Mouse (Mus musculus) CH12.LX (cell line): ENCODE results near the gene Cuedc2.
A peak's percentile ranks its signal among the peaks of the same experiment; 100 is the strongest.

ENCODE experiments used
- CTCF ChIP-seq, 2 experiments: IDR thresholded peaks in 1 of 2; conservative IDR thresholded peaks in 1 of 2; 2 replicates each; pipeline ENCODE4 v1.5.1; 2011 to 2012; ENCODE audit warnings: low read depth in 2 of 2, low read length in 2 of 2, improper control_type of control experiment in 1 of 2, inconsistent platforms in 1 of 2, mild to moderate bottlenecking in 1 of 2, moderate library complexity in 1 of 2
- EP300 ChIP-seq: IDR thresholded peaks from 2 replicates; pipeline ENCODE4 v1.6.1; 2011; ENCODE audit warnings: low read length, improper control_type of control experiment
- GABPA ChIP-seq: IDR thresholded peaks from 2 replicates; pipeline ENCODE4 v1.6.1; 2012; ENCODE audit warnings: low read depth, low read length, improper control_type of control experiment, inconsistent platforms; ENCODE audit not compliant: insufficient replicate concordance
- PAX5 ChIP-seq: IDR thresholded peaks from 2 replicates; pipeline ENCODE4 v1.6.1; 2012; ENCODE audit warnings: low read length, inconsistent platforms, mixed read lengths
- SIN3A ChIP-seq: IDR thresholded peaks from 2 replicates; pipeline ENCODE4 v1.6.1; 2012; ENCODE audit warnings: low read length, improper control_type of control experiment, inconsistent platforms

- TF ChIP-seq PAX5 (no peak), SIN3A (peak; percentile 97), EP300 (no peak), CTCF (conservative IDR thresholded peaks at IDR 0.05 in 1 of 2, IDR thresholded peaks at IDR 0.05 in 1 of 2; ENCODE audit: low read depth in 2 of 2, low read length in 2 of 2) (no peak), GABPA (no peak; the same call in 1 of the 2 replicates)
Measured at GRCm38 (mm10) chr19:46328081-46329030, 10.1 kb downstream of the Cuedc2 start, which contains the start of gene Fbxl15.
